In genomic region chr13:46139251-46139650, GRCm38 (mm10) we compare ENCODE assay signal across 25 mouse cellular contexts.
DNase-seq lines count a peak whose midpoint lies in the region; ATAC-seq and TF ChIP-seq lines count a peak whose summit lies in the region.
"Had no signal": no experiment of that assay in that cellular context is flagged by ENCODE, and none has a peak within 500 bp of the region (broad histone marks: within the 10 kb centered on the region; RNA-seq: fewer than 3 reads in every experiment).

No protein-coding gene starts in this region.

- H3K27ac ChIP-seq in left cerebral cortex, adult 2 months: peak overlapping the region; percentile 15; the same call in 1 of the 2 replicates
- H3K27ac ChIP-seq: embryonic facial prominence, embryonic 13.5 days; embryonic facial prominence, embryonic 15.5 days; forebrain, embryonic 10.5 days; forebrain, embryonic 12.5 days had no signal

- DNase-seq in frontal cortex, postnatal 25 days (ENCODE audit: low spot score in 2 of 2): no peak
- DNase-seq in left cerebral cortex, adult 2 months (ENCODE audit: extremely low spot score in 1 of 2, low spot score in 2 of 2): no peak
- DNase-seq in left cerebral cortex, adult 8-10 months (ENCODE audit: low spot score in 2 of 2): no peak
- DNase-seq in brain, adult 2 months (ENCODE audit: low read depth, low spot score): peak; percentile 67
- DNase-seq in c-Kit-positive CD71-positive TER-119-positive erythroid progenitor cells, embryonic 14.5 days (ENCODE audit: low spot score): no peak
- DNase-seq: adrenal gland, adult 8-10 months; adrenal gland, postnatal 14 days; adrenal gland, postnatal 36 days; B cell, adult 2 months; cerebellum, adult 11-12 months; cerebellum, adult 2 months; cerebellum, adult 9-10 months; cerebellum, postnatal 10 days; cerebellum, postnatal 25 days had no signal

- H3K4me3 ChIP-seq in left cerebral cortex, adult 2 months: no peak overlapping the region
- H3K4me3 ChIP-seq: embryonic facial prominence, embryonic 13.5 days; embryonic facial prominence, embryonic 15.5 days; erythroblast, embryonic 14.5 days; forebrain, embryonic 10.5 days; forebrain, embryonic 12.5 days had no signal

- intact Hi-C loops in left cerebral cortex, adult 2 months (cut with DNase I): no loop called here

- ATAC-seq in frontal cortex, adult (ENCODE audit: low TSS enrichment): peak; percentile 74
- ATAC-seq: activated CD4-positive, CD25-positive, alpha-beta regulatory T cell, adult 4 months; CD4-positive, CD25-positive, alpha-beta regulatory T cell, adult 4 months; forebrain, embryonic 14.5 days; forebrain, embryonic 16.5 days; Patski had no signal

- TF ChIP-seq CTCF in left cerebral cortex, adult 2 months (IDR thresholded peaks at IDR 0.05): no peak
